Comparison of ENCODE assay signal across 1 mouse cellular context in genomic region chr3:100685763-100686370, GRCm38 (mm10).
TF ChIP-seq lines count a peak whose summit lies in the region.

No protein-coding gene starts in this region.

TF ChIP-seq in CH12.LX, 34 proteins besides CTCF, POLR2A, EP300 and RAD21 (continued from another document):
- TF ChIP-seq CHD2 (IDR thresholded peaks at IDR 0.05; ENCODE audit: low read length): peak; percentile 43; the same call in 1 of the 2 replicates
- TF ChIP-seq MXI1 (IDR thresholded peaks at IDR 0.05; ENCODE audit: low read depth, low read length): peak; percentile 88
